Mouse (Mus musculus): ENCODE results near the gene Atf6b.

GRCm38 (mm10) chr17:34655581-34655991 is 8.6 kb downstream of the Atf6b start:
- TF ChIP-seq CTCF (IDR thresholded peaks at IDR 0.05; ENCODE audit: control insufficient read depth, insufficient read depth, insufficient read length) (no peak), USF1 (IDR thresholded peaks at IDR 0.05; ENCODE audit: low read depth) (peak; percentile 78), MYOD1 (IDR thresholded peaks at IDR 0.05; ENCODE audit: control insufficient read depth, insufficient read length, low read depth) (no peak), MAX (IDR thresholded peaks at IDR 0.05) (peak; percentile 15), CEBPB (IDR thresholded peaks at IDR 0.05; ENCODE audit: low read depth) (no peak), FOSL1 (IDR thresholded peaks at IDR 0.05; ENCODE audit: insufficient read depth, low read length, poor library complexity, severe bottlenecking) (no peak)
